Mouse (Mus musculus) kidney, postnatal 4 days (tissue): ENCODE measurements around the gene Myo3a.
"Not testable (repeated sequence)": the region's sequence is repeated elsewhere in the genome, so short reads cannot be mapped to it uniquely, and the experiment has no call there.

Experiments
- DNase-seq, 2 experiments: peaks; one replicate each; pipeline ENCODE4 v3.0.0; 2021; ENCODE audit warnings: mixed read lengths in 2 of 2

The Myo3a gene

DNA sequence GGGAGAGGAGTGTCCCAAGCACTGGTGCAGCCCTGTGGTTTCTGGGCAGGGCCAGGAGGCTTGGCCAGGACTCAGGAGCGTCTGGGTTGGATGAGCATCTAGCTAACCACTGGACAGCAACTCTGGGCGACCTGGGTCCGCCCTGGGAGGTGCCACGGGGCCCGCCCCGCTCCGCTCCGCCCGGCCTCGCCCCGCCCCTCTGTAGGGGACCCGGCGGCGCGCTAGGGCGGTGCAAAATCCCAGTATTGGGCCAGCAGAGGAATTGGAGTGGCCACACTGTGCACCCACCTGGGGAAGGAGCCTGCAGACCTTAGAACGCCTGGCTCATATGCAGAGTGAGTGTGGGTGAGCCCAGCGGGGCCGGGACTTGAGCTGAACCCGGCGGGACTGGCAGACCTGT, at the start of gene Myo3a:
TSS of gene Myo3a (plus strand) at position 196 of the 400 bp plus-strand sequence.
- peak; percentile 27 to 47 for DNase-seq

DNA sequence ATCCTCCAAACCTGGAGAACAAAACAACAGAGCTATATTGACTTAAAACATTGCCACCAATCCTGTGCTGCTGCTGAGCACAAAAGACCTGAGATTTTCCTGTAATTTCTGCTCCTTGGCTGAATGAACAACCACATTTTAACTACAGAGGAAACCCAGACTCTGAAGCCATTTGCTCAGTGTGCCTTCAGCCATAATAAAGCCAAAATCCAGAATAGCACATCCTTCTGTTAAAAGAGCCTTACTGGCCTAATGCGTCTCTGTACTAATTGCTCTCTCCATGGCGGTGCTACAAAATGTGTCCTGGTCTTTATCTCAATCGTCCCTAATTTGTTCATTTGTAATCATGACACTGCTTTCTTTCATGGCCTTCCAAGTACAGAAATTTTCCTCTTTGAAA, 23.2 kb downstream of the Myo3a start:
- no peak for DNase-seq

DNA sequence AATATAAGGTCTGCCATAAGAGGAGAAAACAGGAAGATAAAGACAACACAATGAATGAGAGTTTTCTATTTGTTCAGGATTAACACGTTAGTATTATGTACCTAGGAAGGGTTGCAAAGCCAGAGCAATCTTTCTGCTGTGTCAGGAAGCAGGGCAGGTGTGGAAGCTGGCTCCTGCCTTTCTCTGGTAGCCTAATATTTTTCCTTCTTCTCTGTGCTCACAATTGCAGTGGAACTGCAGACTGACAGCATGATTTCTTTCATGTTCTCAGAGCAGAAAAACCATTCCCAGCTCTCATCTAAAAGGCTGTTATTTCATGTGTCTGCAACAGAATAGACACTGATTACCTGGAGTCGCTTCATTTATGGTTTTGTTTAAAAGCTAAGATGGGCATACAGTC, 23.7 kb downstream of the Myo3a start:
- DNase-seq, result no peak

DNA sequence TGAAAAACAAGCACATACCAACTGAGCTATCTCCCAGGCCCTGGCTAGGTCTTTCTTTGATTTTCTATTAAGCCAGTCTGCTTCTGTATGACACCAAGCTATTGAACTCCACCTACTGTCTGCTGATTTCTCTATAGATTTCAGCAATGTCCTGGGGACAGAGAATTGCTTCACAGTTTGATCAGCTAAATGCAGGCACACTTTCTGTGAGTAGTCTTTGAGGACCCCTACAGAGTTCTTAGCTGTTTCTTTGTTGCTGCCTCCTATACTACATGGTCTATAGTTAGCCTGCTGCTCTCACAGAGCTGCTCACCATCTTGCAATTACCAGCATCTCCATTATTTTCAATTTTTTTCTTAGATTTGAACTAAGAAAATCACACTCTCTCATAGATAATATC, 28.3 kb downstream of the Myo3a start:
- no peak for DNase-seq

DNA sequence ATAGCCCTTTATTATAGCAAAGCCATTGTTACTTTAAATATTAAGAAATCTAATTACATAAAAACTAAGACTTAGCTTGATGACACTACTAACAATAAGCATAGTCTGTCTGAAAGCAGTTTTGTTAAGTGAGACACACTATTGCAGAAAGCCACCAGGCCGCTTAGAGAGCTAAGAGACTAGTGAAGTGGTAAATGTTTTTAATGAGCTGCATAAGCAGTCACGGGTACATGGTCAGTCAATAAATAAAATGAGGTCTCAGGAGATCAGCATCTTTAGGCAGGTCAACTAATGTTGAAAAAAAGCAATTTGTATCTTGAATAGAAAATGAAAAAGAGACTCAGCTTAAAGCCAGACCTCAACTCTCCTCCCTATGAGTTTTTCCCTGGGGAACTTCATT, 44.3 kb downstream of the Myo3a start:
- no peak for DNase-seq

DNA sequence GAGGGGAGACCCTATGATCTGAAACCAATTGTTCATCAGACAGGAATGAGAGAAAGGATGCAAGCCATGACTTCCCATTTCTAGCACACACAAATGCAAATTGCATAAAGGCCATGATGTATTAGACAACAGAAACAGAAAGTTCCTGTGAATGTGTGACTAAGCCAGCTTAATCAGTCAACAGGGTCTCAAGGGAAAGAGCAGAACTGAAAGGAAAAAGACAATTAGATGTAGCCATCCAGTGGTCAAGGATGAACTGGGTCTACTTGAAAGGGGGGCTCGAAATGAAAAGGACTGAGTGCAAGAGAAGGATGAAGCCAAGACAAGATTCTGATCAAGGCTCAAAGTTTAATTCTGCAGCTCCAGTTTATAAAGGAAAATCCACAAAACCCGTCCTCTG, 58.1 kb downstream of the Myo3a start:
- DNase-seq, result no peak

DNA sequence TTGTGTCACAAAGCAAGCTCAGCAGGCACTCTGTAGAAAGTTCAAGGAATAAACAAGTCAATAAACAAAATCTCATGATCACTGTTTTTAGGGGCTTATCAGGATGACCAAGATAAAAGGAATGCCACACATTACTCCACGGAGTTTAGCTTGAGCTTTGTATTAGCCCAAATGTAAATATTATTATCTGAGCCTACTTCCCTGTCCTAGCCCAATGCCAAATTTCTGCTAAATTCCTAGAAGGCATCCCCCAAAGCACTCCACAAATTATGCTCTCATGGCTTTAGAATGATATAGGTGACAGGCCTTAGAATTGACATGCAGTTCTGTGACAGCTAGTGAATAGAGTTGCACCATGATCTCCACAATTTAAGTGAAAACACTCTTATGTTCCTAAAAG, 58.5 kb downstream of the Myo3a start:
- DNase-seq, result no peak

DNA sequence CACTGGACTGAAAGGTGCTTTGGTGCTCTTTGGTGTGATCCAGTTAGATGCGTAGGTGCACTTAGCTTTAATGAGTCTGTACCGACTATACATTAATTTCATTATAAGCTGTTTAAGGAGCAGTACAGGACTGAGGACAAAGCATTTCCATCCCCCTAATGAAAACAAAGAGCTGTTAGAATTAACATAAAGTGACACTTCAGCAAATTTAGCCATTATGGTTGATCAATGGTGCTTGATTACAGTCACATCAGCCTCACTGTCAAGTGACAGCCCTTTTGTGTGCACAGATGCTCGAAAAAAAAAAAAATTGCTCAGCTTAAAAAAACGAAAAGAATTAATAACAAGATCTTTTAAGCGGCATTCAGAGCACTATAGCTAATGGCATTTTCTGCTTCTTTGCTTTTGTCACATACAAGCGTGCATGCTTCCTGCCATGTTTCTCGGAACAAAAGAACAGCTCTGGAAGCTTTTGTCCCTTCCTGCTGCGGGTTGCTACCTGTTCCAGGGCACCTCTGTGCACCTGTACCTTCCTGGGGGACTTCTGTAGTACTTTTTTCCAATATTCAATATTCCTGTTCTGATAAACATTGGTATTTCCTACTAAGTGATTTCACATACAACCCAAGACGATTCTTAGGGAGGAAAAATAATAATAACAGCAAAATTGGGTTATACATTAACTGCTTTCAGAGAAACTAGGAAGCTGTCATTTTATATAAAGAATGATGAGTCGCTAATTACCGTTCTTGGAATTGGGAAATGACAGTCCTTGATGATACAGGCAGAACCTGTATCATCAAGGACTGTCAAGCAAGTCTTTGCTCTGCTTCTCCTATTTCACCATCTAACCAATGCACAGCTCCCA, 66.5 kb downstream of the Myo3a start:
- no peak for DNase-seq

DNA sequence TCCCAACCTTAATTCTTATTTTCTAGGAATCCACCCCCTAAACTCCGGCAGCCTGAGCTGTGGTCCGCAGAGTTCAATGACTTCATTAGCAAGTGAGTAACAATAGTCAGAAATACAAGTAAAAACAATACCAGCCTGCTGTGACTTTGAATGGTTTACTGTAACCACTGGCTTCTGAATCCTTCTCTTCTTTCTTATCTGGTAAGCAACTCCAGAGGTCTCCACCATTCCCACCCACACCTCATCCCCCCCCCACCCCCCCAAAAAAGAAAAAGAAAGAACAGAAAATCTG, 67.1 kb downstream of the Myo3a start:
- DNase-seq, result no peak

DNA sequence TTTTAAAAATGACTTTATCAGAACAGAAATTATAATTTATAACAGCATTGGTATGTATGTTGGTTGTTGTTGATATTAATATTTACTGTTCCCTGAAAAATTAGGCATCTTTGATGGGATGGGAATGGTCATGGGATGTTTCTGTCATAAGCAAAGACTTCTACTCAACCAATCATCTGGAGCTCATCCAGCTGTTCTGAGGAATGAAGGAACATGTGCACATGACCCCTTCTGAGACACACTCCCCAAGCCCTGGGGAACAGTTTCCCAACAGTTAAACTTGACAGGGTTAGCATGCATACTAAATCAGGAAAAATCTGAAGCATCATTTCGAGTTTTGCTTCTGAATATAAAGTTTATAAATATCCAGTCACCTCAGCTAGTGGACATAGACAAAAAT, 70.6 kb downstream of the Myo3a start:
- DNase-seq, result no peak

DNA sequence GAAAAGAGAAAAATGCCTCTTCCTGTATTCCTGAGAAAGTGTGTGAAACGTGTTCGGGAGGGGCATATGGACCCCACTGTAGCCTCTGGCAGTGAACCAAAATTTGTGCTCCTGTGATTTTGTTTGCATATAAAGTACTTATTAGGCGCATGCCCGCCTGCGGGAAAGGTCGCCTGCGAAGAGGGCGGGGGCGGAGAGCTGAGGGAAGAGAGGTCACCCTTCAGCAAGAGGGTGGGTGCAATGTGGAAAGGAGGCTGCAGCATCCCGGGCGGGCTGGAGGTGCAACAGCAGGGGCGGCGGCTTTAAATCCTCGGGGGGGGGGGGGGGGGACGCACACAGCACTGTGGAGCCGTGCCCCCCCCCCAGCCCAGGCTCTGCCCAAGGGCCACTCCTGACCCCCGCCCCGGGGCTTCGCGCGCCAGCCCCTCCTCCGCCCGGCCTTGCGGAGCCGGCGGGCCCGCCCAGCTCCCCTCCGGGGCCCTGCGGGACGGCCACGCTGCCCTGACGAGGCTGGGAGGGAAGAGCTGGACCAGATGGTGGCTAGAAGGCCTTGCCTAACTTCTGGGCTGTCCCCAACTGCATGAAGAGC, 111.1 kb downstream of the Myo3a start:
- peak; percentile 59 to 73 for DNase-seq

DNA sequence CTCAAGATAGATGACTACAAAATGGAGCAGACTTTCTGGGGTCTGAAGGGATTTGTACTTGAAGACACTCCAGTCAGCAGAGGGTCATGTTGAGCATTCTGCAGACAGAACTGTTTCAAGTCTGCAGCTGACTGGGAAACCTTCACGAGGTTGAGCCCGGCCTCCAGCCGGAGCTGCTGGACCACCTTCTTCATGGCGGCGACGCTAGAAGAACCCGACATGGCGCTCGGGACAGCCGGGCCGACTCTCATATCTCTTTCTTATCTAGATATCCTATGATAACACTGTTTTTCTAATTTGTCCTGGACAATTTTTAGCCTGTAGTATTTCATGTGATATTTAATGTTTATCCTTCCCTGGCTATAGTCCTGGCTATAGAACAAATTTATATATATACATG, 183.2 kb downstream of the Myo3a start:
- DNase-seq, result not testable (repeated sequence)

DNA sequence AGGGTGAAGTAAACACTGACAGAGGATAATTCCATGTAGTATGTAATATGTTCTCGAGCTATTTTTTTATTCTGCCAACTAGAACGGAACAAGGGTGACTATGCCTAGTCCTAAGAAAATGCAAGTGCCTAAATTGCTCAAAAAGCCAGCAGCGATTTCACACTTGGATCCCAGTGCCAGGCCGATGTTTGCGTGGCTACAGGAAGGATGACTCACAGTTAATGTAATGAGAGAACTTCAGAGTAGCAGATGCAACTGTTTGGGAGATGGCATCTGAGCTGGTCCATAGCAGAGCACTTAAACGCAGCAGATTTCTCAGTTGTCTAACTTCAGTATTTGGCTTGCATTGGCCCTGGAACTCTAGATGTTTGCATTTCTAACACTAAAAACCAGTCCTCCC, 321.1 kb downstream of the Myo3a start:
- DNase-seq, result no peak

DNA sequence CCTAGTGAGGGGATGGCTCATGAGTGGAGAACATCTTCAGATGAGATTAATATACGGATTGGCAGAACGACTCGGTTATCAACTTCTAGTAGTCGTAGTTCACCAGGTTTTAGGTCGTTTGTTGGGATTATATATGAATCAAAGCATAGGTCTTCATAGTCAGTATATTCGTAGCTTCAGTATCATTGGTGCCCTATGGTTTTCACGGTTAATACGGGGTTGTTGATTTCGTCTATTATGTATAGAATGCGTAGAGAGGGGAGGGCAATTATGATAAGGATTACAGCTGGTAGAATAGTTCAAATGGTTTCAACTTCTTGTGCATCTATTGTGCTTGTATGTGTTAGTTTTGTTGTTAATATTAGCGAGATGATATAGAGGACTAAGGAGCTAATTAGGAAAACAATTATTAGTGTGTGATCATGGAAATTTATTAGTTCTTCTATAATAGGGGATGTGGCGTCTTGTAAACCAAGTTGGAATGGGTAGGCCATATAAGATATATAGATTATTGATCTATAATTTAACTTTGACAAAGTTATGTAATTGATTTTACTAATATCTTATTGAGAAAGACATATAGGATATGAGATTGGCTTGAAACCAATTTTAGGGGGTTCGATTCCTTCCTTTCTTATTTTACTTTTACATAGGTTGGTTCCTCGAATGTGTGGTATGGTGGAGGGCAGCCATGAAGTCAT, 360.3 kb downstream of the Myo3a start:
- not testable (repeated sequence) for DNase-seq

DNA sequence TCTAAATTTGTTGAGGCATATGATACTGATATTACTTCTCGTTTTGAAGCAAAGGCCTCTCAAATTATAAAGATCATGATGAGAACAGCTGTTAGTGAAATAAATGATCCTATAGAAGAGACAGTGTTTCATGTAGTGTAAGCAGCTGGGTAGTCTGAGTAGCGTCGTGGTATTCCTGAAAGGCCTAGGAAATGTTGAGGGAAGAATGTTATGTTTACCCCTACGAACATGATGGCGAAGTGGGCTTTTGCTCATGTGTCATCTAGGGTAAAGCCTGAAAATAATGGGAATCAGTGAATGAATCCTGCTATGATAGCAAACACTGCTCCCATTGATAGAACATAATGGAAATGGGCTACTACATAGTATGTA, 360.9 kb downstream of the Myo3a start:
- not testable (repeated sequence) for DNase-seq

DNA sequence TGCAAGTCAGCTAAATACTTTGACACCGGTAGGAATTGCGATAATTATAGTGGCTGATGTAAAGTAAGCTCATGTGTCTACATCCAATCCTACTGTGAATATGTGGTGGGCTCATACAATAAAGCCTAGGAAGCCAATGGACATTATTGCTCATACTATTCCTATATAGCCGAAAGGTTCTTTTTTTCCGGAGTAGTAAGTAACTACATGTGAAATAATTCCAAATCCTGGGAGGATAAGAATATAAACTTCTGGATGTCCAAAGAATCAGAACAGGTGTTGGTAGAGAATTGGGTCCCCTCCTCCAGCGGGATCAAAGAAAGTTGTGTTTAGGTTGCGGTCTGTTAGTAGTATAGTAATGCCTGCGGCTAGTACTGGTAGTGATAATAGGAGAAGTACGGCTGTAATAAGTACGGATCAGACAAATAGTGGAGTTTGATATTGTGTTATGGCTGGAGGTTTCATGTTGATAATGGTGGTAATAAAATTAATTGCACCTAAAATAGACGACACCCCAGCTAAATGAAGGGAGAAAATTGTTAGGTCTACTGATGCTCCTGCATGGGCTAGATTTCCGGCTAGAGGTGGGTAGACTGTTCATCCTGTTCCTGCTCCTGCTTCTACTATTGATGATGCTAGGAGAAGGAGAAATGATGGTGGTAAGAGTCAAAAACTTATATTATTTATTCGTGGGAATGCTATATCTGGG, 361.5 kb downstream of the Myo3a start:
- not testable (repeated sequence) for DNase-seq

DNA sequence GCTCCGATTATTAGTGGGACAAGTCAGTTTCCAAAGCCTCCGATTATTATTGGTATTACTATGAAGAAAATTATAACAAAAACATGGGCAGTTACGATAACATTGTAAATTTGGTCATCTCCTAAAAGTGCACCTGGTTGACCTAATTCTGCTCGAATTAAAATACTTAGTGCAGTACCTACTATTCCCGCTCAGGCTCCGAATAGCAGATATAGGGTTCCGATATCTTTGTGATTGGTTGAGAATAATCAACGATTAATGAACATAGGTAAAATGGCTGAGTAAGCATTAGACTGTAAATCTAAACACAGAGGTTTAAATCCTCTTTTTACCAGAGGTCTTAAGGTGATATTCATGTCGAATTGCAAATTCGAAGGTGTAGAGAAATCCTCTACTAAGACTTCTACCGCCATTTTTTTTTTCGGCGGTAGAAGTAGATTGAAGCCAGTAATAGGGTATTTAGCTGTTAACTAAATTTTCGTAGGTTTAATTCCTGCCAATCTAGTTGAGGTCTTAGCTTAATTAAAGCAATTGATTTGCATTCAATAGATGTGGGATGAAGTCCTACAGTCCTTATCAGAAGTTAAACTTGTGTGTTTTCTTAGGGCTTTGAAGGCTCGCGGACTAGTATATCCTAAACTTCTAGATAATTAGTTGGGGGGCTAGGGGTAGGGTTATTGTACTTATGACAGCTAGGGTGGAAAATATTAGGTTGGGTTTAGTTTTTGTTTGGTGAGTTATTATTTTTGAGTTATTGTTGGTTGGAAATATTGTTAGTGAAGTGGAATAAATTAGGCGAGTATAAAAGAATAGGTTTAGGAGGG, 362.3 kb downstream of the Myo3a start:
- not testable (repeated sequence) for DNase-seq

DNA sequence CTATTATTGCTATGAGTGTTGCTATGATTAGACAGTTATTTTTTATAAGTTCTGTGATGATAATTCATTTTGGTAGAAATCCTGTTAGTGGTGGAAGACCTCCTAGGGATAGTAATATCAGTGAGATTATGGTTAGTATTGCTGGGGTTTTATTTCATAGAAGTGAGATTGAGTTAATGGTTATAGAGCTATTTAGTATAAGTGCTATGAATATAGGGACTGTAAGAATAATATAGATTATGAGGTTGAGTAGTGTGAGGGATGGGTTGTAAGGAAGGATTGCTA, 362.8 kb downstream of the Myo3a start:
- DNase-seq, result no peak

DNA sequence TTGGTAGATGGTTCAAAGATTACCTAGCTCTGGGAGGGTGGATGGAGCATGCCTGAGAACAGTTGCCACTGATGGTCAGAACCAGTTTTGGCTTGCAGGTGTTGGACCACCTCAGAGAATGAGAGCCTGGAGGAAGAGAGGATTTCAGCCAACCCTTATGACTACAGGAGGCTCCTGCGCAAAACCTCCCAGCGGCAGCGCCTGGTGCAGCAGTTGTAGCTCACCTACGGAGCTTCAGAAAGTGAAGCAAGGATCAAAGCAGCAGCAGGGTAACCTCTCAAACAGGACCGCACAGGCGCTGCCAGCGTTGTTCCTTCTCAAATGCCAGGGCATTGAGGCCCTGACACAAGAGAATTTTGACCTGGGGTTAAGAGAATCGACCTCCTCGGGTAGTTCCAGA, 390.6 kb downstream of the Myo3a start:
- DNase-seq, result peak in 1 of 2 experiments; percentile 12

DNA sequence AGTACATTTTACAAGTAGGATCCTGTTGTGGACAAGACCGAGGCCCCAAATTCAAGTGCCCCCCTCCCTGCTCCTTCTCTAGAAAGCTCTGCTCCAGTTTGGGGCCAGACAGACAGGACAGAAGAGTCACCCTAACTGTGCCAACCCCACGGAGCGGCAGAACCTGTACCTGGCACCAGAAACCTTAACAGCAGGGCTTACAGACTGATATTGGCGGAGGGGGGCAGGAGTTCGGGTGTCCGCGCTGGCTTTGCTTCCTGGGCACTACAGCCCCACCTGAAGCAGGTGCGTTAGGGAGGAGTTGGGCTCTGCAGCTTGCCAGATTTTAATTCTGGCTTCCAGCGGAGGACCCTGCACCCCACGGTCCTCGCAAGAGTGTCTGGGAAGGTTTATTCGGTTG, 392.1 kb downstream of the Myo3a start:
- DNase-seq, result peak in 1 of 2 experiments; percentile 1

DNA sequence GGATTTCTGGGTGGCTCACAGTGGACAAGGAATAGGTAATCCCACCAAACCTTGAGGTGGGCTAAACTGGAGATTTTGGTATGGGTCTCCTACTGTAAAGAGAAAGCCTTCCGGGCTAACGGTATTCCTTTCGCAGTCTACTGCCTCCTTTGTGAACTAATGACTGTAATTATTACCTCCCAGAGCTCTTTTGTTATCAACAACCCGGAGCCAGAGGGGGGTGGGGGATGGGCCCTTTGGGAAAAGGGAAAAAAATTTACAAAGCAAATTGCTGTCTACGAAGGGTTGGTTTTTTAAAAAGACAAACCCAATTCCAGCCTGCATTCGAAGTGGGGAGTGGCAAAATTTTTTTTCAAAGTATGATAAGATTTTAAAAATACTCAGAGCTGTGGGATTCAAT, 392.7 kb downstream of the Myo3a start:
- DNase-seq, result no peak

DNA sequence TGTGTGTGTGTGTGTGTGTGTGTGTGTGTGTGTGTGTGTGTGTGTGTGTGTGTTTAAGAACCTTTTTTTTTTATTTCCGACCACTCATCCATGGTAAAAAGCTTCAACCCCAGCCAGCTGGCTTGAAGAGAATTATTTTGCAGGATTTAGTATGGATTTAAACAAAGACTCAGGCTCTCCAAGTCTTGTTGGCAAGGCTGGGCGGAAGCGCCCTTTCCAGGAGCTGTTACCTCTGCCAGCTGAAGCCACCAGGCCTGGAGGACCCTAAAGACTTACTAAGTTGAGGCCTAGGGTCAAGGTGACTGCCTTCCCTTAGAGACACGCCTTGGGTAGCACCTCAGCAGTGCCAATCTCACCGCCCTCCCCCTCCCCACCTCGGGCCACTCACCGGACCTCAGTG, 393.2 kb downstream of the Myo3a start:
- peak in 1 of 2 experiments; percentile 2 for DNase-seq
